Mouse (Mus musculus): ENCODE results near the gene Neu3. TPM values are rescaled to one million over a fixed set of nuclear protein-coding genes. Genes with fewer than 3 reads are reported as not detected.

Neu3 gene
- total and polyA plus RNA-seq, 3 experiments = 3.1 to 3.5 TPM; not detected in 1

DNA sequence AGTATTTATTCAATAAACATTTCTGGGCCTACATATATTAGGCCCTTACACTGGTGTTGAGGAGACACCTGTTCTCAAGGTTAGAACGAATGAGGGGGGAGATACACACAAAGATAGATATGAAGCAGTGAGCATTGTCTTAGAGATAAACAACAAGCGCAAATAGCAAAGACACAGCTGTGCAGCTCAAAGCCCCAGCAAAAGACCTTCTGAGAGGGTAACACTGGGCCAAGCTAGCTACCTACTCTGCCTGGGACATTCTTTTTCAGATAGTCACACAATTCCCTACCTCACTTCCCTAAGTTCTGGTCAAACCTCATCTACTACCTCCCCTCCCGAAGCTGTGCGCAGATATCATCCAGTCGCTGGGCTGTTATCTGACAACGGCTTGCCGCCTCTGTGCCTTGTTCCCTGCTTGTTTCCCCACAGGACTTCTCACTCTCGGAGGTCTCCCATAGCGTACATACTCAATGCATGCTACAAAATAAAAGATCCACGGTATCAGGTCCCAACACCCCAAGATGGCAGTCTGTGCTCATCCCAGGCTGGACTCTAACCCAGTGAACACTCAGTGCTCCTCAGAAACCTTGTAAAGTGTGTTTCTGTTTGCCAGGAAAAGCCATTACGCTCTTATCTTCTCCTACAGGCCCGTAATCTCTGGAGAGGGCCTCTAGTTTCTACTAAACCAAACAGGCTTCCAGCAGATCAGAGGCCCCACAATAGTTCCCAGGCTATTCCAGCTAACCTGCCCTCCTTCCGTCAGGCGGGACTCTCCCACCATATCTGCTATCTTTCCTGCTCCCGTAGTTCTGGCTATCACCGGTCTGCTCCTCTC lies 3.4 kb downstream of the Neu3 start (continued):
- TF ChIP-seq CTCF (IDR thresholded peaks at IDR 0.05 in 2 of 3, conservative IDR thresholded peaks at IDR 0.05 in 1 of 3; ENCODE audit: control insufficient read depth in 1 of 3, insufficient read depth in 1 of 3, low read depth in 2 of 3, low read length in 3 of 3, poor library complexity in 1 of 3, severe bottlenecking in 1 of 3) (no peak), MYB (IDR thresholded peaks at IDR 0.05; ENCODE audit: low read depth, low read length) (peak; percentile 46; the same call in 1 of the 2 replicates), GABPA (IDR thresholded peaks at IDR 0.05; ENCODE audit: low read depth, low read length) (no peak), TAL1 (IDR thresholded peaks at IDR 0.05; ENCODE audit: low read length) (peak; percentile 43)

- Histone ChIP-seq H3K27ac (ENCODE audit: control insufficient read depth, low read depth, low read length) (peak overlapping the region; percentile 79), H3K4me1 (ENCODE audit: control insufficient read depth in 1 of 2, insufficient read depth in 2 of 2, low read length in 2 of 2) (peaks cover 31 to 43% of the 10 kb centered on the region in 2 experiments), H3K4me3 (ENCODE audit: control insufficient read depth in 1 of 2, insufficient read depth in 1 of 2, low read depth in 2 of 2, low read length in 2 of 2) (peak overlapping the region; percentile 3 to 4; a peak in 1 of 4 replicates), H3K36me3 (ENCODE audit: control insufficient read depth in 1 of 2, insufficient read depth in 2 of 2, low read length in 2 of 2) (peaks cover 0 to 40% of the 10 kb centered on the region in 2 experiments; a peak in 2 of 4 replicates), H3K27me3 (ENCODE audit: control insufficient read depth in 1 of 2, insufficient read depth in 2 of 2, low read length in 2 of 2) (no peaks in the 10 kb centered on the region), H3K9ac (ENCODE audit: control insufficient read depth, low read depth, low read length, poor library complexity, severe bottlenecking) (peak overlapping the region; percentile 34), H3K9me3 (replicated peaks; ENCODE audit: insufficient read depth, low read length) (no peaks in the 10 kb centered on the region), H3K79me2 (ENCODE audit: control insufficient read depth, insufficient read depth, low read length, poor library complexity) (no peaks in the 10 kb centered on the region; the same call in 1 of the 2 replicates)
- DNase-seq (ENCODE audit: low read depth, low spot score) = peak; percentile 49
- 0 out of 4 replicates have a peak, but pooled peaks have one; percentile 12 to 25 for TF ChIP-seq EP300 (IDR thresholded peaks at IDR 0.05; ENCODE audit: low read depth in 1 of 2, low read length in 2 of 2)
- no peak for TF ChIP-seq ZMIZ1 (IDR thresholded peaks at IDR 0.05; ENCODE audit: low read depth, low read length)
- peak; percentile 91 for TF ChIP-seq TBP (IDR thresholded peaks at IDR 0.05; ENCODE audit: low read depth, low read length)
These were observed 5.1 kb downstream of the Neu3 start for GRCm38 (mm10) chr7:99823045-99823663.

DNA sequence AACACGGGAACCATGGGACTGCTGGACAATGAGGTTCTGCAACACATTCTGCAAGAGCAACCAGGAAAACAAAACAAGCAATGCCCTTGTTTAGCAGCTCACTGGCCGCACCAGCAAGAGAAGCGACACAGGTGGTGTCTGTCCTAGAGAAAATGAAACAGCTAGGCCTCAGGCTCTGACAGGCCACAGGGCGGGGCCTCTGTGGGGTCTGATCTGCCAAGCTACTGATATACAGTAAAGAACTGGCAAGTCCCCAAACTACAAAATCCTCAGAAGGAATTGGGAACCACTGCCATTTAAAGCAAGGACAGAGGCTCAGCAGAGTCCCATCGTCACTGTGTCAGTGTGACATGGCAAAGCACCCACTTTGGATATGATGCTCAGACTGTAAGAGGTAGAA lies 5.8 kb downstream of the Neu3 start:
- Histone ChIP-seq H3K4me3 (ENCODE audit: control insufficient read depth in 1 of 2, insufficient read depth in 1 of 2, low read depth in 2 of 2, low read length in 2 of 2) (peak overlapping the region; percentile 23 to 32), H3K36me3 (ENCODE audit: control insufficient read depth in 1 of 2, insufficient read depth in 2 of 2, low read length in 2 of 2) (peaks cover 0 to 39% of the 10 kb centered on the region in 2 experiments; a peak in 2 of 4 replicates), H3K9ac (ENCODE audit: control insufficient read depth, low read depth, low read length, poor library complexity, severe bottlenecking) (peak overlapping the region; percentile 55), H3K79me2 (ENCODE audit: control insufficient read depth, insufficient read depth, low read length, poor library complexity) (no peaks in the 10 kb centered on the region), H3K27ac (ENCODE audit: control insufficient read depth, low read depth, low read length) (peak overlapping the region; percentile 79), H3K27me3 (ENCODE audit: control insufficient read depth in 1 of 2, insufficient read depth in 2 of 2, low read length in 2 of 2) (no peaks in the 10 kb centered on the region), H3K9me3 (replicated peaks; ENCODE audit: insufficient read depth, low read length) (no peaks in the 10 kb centered on the region), H3K4me1 (ENCODE audit: control insufficient read depth in 1 of 2, insufficient read depth in 2 of 2, low read length in 2 of 2) (peaks cover 30 to 43% of the 10 kb centered on the region in 2 experiments)
- DNase-seq (ENCODE audit: low read depth, low spot score) = peak; percentile 78
- TF ChIP-seq UBTF (IDR thresholded peaks at IDR 0.05; ENCODE audit: borderline replicate concordance, insufficient read depth, low read depth, low read length) (no peak), JUND (IDR thresholded peaks at IDR 0.05; ENCODE audit: low read depth, low read length) (no peak), RAD21 (IDR thresholded peaks at IDR 0.05; ENCODE audit: low read depth, low read length) (no peak), ZC3H11A (IDR thresholded peaks at IDR 0.05; ENCODE audit: low read depth, low read length) (no peak), BHLHE40 (IDR thresholded peaks at IDR 0.05; ENCODE audit: borderline replicate concordance, low read depth, low read length) (no peak), MYB (IDR thresholded peaks at IDR 0.05; ENCODE audit: low read depth, low read length) (no peak), USF1 (IDR thresholded peaks at IDR 0.05; ENCODE audit: low read depth, low read length) (no peak), POLR2AphosphoS5 (IDR thresholded peaks at IDR 0.05; ENCODE audit: borderline replicate concordance, low read depth, low read length) (no peak), GATA1 (IDR thresholded peaks at IDR 0.05; ENCODE audit: low read depth, low read length) (0 out of 2 replicates have a peak, but pooled peaks have one; percentile 35), ETS1 (IDR thresholded peaks at IDR 0.05; ENCODE audit: low read depth, low read length) (peak; percentile 63; the same call in 1 of the 2 replicates), TCF12 (IDR thresholded peaks at IDR 0.05; ENCODE audit: low read depth, low read length) (peak; percentile 78), ZKSCAN1 (IDR thresholded peaks at IDR 0.05; ENCODE audit: low read depth, low read length) (no peak), RCOR1 (IDR thresholded peaks at IDR 0.05; ENCODE audit: low read depth, low read length) (peak; percentile 65; the same call in 1 of the 2 replicates), ELF1 (IDR thresholded peaks at IDR 0.05; ENCODE audit: low read depth, low read length) (no peak), MEF2A (IDR thresholded peaks at IDR 0.05; ENCODE audit: extremely low read depth, insufficient replicate concordance, low read depth, low read length, poor library complexity, severe bottlenecking) (no peak), HCFC1 (IDR thresholded peaks at IDR 0.05; ENCODE audit: low read depth, low read length) (0 out of 2 replicates have a peak, but pooled peaks have one; percentile 20), CTCF (IDR thresholded peaks at IDR 0.05 in 2 of 3, conservative IDR thresholded peaks at IDR 0.05 in 1 of 3; ENCODE audit: control insufficient read depth in 1 of 3, insufficient read depth in 1 of 3, low read depth in 2 of 3, low read length in 3 of 3, poor library complexity in 1 of 3, severe bottlenecking in 1 of 3) (no peak), SMC3 (IDR thresholded peaks at IDR 0.05; ENCODE audit: low read depth, low read length) (no peak), EP300 (IDR thresholded peaks at IDR 0.05; ENCODE audit: low read depth in 1 of 2, low read length in 2 of 2) (peak; percentile 56 to 73; a peak in 3 of 4 replicates), E2F4 (IDR thresholded peaks at IDR 0.05; ENCODE audit: borderline replicate concordance, low read depth, low read length) (no peak)
